Mouse (Mus musculus) testis, adult 2 months (tissue): ENCODE data around the gene Kctd10. TPM values are rescaled to one million over a fixed set of nuclear protein-coding genes. Genes with fewer than 3 reads are reported as not detected.

Experiments
- H3K27ac ChIP-seq: fragments of 200-500 bp; 2 replicates; pipeline ENCODE4 v1.5.1; 2012; ENCODE audit warnings: low read depth, low read length; ENCODE audit not compliant: control insufficient read depth, insufficient read depth
- H3K27me3 ChIP-seq: fragments of 200-500 bp; 2 replicates; pipeline ENCODE4 v1.6.1; 2012; ENCODE audit warnings: mild to moderate bottlenecking, low read length, moderate library complexity; ENCODE audit not compliant: control insufficient read depth, insufficient read depth
- H3K36me3 ChIP-seq: fragments of 200-500 bp; 2 replicates; pipeline ENCODE4 v1.6.1; 2012; ENCODE audit warnings: mild to moderate bottlenecking, low read length; ENCODE audit not compliant: control insufficient read depth, insufficient read depth
- H3K4me1 ChIP-seq: fragments of 200-500 bp; 2 replicates; pipeline ENCODE4 v1.6.1; 2012; ENCODE audit warnings: low read length; ENCODE audit not compliant: control insufficient read depth, insufficient read depth
- H3K4me3 ChIP-seq: fragments of 200-500 bp; 2 replicates; pipeline ENCODE4 v1.5.1; 2012; ENCODE audit warnings: low read depth, mild to moderate bottlenecking, low read length, moderate library complexity, mixed read lengths; ENCODE audit not compliant: control insufficient read depth
- CTCF ChIP-seq: fragments of 200-500 bp; IDR thresholded peaks from 2 replicates; pipeline ENCODE4 v1.5.1; 2012; ENCODE audit warnings: low read depth, mild to moderate bottlenecking, inconsistent platforms, low read length, moderate library complexity; ENCODE audit not compliant: control insufficient read depth, insufficient read depth, insufficient replicate concordance
- POLR2A ChIP-seq: fragments of 200-500 bp; IDR thresholded peaks from 2 replicates; pipeline ENCODE4 v1.6.1; 2012; ENCODE audit warnings: low read depth, mild to moderate bottlenecking, inconsistent platforms, low read length, moderate library complexity; ENCODE audit not compliant: control insufficient read depth
- polyA plus RNA-seq: library from polyadenylated mRNA; depleted of rRNA; stranded (reverse); fragments of >200 nt; gene quantifications from 2 replicates; pipeline ENCODE4 v1.2.3, GENCODE M21; 2012

Kctd10 gene
- polyA plus RNA-seq, 1 experiment = 48.4 TPM

- no peaks in the 10 kb centered on the region for H3K4me1 ChIP-seq
- no peak overlapping the region for H3K4me3 ChIP-seq
- no peak overlapping the region for H3K27ac ChIP-seq
- no peaks in the 10 kb centered on the region for H3K27me3 ChIP-seq
- TF ChIP-seq CTCF (peak; percentile 36; the same call in 1 of the 2 replicates), POLR2A (no peak)
- no peaks in the 10 kb centered on the region; the same call in 1 of the 2 replicates for H3K36me3 ChIP-seq
These were observed 38.2 kb upstream of the Kctd10 start for GRCm38 (mm10) chr5:114418541-114418940.

- Histone ChIP-seq H3K27me3 (no peaks in the 10 kb centered on the region), H3K36me3 (no peaks in the 10 kb centered on the region; the same call in 1 of the 2 replicates), H3K27ac (no peak overlapping the region), H3K4me3 (no peak overlapping the region), H3K4me1 (no peaks in the 10 kb centered on the region)
- TF ChIP-seq CTCF (no peak), POLR2A (no peak)
These were observed 36.5 kb upstream of the Kctd10 start for GRCm38 (mm10) chr5:114416855-114417254.

- H3K4me1 ChIP-seq = no peaks in the 10 kb centered on the region
These were observed 35.3 kb upstream of the Kctd10 start for GRCm38 (mm10) chr5:114415606-114416005.

GRCm38 (mm10) chr5:114413067-114413735 is 32.9 kb upstream of the Kctd10 start:
- H3K4me3 ChIP-seq = no peak overlapping the region
- TF ChIP-seq CTCF (no peak), POLR2A (no peak)
- no peaks in the 10 kb centered on the region for H3K4me1 ChIP-seq
- H3K27ac ChIP-seq = no peak overlapping the region
- H3K36me3 ChIP-seq = no peaks in the 10 kb centered on the region; the same call in 1 of the 2 replicates
- H3K27me3 ChIP-seq = no peaks in the 10 kb centered on the region

More at GRCm38 (mm10) chr5:114415606-114416005, 35.3 kb upstream of the Kctd10 start:
- H3K27me3 ChIP-seq = no peaks in the 10 kb centered on the region
- H3K4me3 ChIP-seq = no peak overlapping the region
- no peak overlapping the region for H3K27ac ChIP-seq
- TF ChIP-seq CTCF = no peak
- no peak for TF ChIP-seq POLR2A
- H3K36me3 ChIP-seq = no peaks in the 10 kb centered on the region; the same call in 1 of the 2 replicates

GRCm38 (mm10) chr5:114412361-114412998 is 32.2 kb upstream of the Kctd10 start:
- Histone ChIP-seq H3K4me3 (no peak overlapping the region), H3K36me3 (no peaks in the 10 kb centered on the region; the same call in 1 of the 2 replicates), H3K27me3 (no peaks in the 10 kb centered on the region), H3K4me1 (no peaks in the 10 kb centered on the region), H3K27ac (no peak overlapping the region)
- no peak for TF ChIP-seq POLR2A
- no peak for TF ChIP-seq CTCF

- TF ChIP-seq POLR2A (no peak), CTCF (no peak)
- Histone ChIP-seq H3K4me1 (no peaks in the 10 kb centered on the region), H3K4me3 (no peak overlapping the region), H3K36me3 (no peaks in the 10 kb centered on the region; the same call in 1 of the 2 replicates), H3K27me3 (no peaks in the 10 kb centered on the region), H3K27ac (no peak overlapping the region)
These were observed 30.1 kb upstream of the Kctd10 start for GRCm38 (mm10) chr5:114410429-114410828.

- Histone ChIP-seq H3K36me3 (no peaks in the 10 kb centered on the region; the same call in none of the 2 replicates), H3K4me3 (no peak overlapping the region), H3K4me1 (no peaks in the 10 kb centered on the region), H3K27ac (no peak overlapping the region), H3K27me3 (no peaks in the 10 kb centered on the region)
- TF ChIP-seq CTCF = no peak
- TF ChIP-seq POLR2A = no peak
These were observed 28.5 kb upstream of the Kctd10 start for GRCm38 (mm10) chr5:114408846-114409245.

GRCm38 (mm10) chr5:114407810-114408209 is 27.5 kb upstream of the Kctd10 start:
- Histone ChIP-seq H3K4me1 (no peaks in the 10 kb centered on the region), H3K4me3 (no peak overlapping the region), H3K27ac (no peak overlapping the region), H3K36me3 (peaks cover 5% of the 10 kb centered on the region), H3K27me3 (no peaks in the 10 kb centered on the region)
- TF ChIP-seq CTCF = no peak
- no peak for TF ChIP-seq POLR2A
